Mouse (Mus musculus) liver, adult 2 months (tissue): ENCODE results near the gene Slc6a13.

Experiments
- CTCF ChIP-seq: fragments of 200-500 bp; IDR thresholded peaks from 2 replicates; pipeline ENCODE4 v1.5.1; 2011; ENCODE audit warnings: low read depth, low read length, control low read depth
- POLR2A ChIP-seq: fragments of 200-500 bp; IDR thresholded peaks from 2 replicates; pipeline ENCODE4 v1.6.1; 2011; ENCODE audit warnings: low read length, control low read depth; ENCODE audit not compliant: insufficient read depth; ENCODE audit errors: extremely low read depth

GRCm38 (mm10) chr6:121322381-121323110 is 22.5 kb downstream of the Slc6a13 start:
- TF ChIP-seq CTCF (no peak), POLR2A (no peak)
